Mouse (Mus musculus): ENCODE results near the gene Rasa2. TPM values are rescaled to one million over a fixed set of nuclear protein-coding genes. Genes with fewer than 3 reads are reported as not detected.
"Not testable (repeated sequence)": the region's sequence is repeated elsewhere in the genome, so short reads cannot be mapped to it uniquely, and the experiment has no call there.

The Rasa2 gene
- polyA plus RNA-seq, 1 experiment from 2014 or later = 14.0 TPM

GRCm38 (mm10) chr9:96554095-96554494 is 77.3 kb downstream of the Rasa2 start:
- Histone ChIP-seq H3K27ac (ENCODE audit: low read depth, low read length) (no peak overlapping the region), H3K36me3 (ENCODE audit: control insufficient read depth, insufficient read depth, low read length) (no peaks in the 10 kb centered on the region), H3K4me1 (ENCODE audit: control insufficient read depth, insufficient read depth, low read length) (no peaks in the 10 kb centered on the region), H3K4me2 (no peak overlapping the region), H3K4me3 (ENCODE audit: low read depth, low read length) (no peak overlapping the region), H3K27me3 (ENCODE audit: control insufficient read depth, insufficient read depth, low read length) (no peaks in the 10 kb centered on the region), H3K9ac (ENCODE audit: low read length) (no peak overlapping the region), H3K9me3 (ENCODE audit: control insufficient read depth, low read length) (no peaks in the 10 kb centered on the region)
- DNase-seq (ENCODE audit: low spot score, missing footprints) = no peak
- ATAC-seq (ENCODE audit: low FRiP score) = no peak
- 92% methylated on average over 1 of the region's 1 CpGs for WGBS

DNA sequence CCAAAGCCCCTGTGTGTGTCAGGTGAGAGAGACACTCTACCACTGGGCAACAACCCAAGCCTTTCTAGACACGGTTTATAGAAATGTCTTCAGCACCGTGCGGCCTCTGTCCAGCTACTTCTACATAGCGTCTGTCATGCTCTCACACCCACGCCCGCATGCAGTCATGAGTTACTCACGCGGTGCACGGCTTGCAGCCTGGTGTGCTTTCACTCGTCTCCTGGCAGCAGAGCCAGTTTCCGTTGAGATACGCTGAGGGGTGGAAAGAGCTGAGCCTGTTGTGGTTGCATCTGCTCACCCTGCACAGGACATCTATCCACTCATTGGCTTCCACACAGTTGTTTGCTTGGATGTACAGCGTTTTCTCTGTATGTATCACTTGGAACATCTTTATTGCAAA is 86.0 kb downstream of the Rasa2 start:
- no peak overlapping the region for H3K9ac ChIP-seq (ENCODE audit: low read length)
- H3K4me3 ChIP-seq (ENCODE audit: low read depth, low read length) = no peak overlapping the region
- no peak overlapping the region for H3K27ac ChIP-seq (ENCODE audit: low read depth, low read length)
- H3K4me1 ChIP-seq (ENCODE audit: control insufficient read depth, insufficient read depth, low read length) = no peaks in the 10 kb centered on the region
- no peaks in the 10 kb centered on the region for H3K36me3 ChIP-seq (ENCODE audit: control insufficient read depth, insufficient read depth, low read length)
- no peak overlapping the region for H3K4me2 ChIP-seq
- DNase-seq (ENCODE audit: low spot score, missing footprints) (no peak), ATAC-seq (ENCODE audit: low FRiP score) (no peak)
- WGBS = 93% methylated on average over 13 of the region's 13 CpGs
- no peaks in the 10 kb centered on the region for H3K27me3 ChIP-seq (ENCODE audit: control insufficient read depth, insufficient read depth, low read length)
- H3K9me3 ChIP-seq (ENCODE audit: control insufficient read depth, low read length) = no peaks in the 10 kb centered on the region

GRCm38 (mm10) chr9:96543643-96544640 is 87.5 kb downstream of the Rasa2 start:
- peak overlapping the region; percentile 50; the same call in 1 of the 2 replicates for H3K27ac ChIP-seq (ENCODE audit: low read depth, low read length)
- H3K27me3 ChIP-seq (ENCODE audit: control insufficient read depth, insufficient read depth, low read length) = no peaks in the 10 kb centered on the region
- 0 out of 2 replicates have a peak overlapping the region, but pooled peaks have one; percentile 12 for H3K4me3 ChIP-seq (ENCODE audit: low read depth, low read length)
- peak overlapping the region; percentile 33 for H3K4me2 ChIP-seq
- H3K4me1 ChIP-seq (ENCODE audit: control insufficient read depth, insufficient read depth, low read length) = no peaks in the 10 kb centered on the region
- ATAC-seq (ENCODE audit: low FRiP score) (peak; percentile 92), DNase-seq (ENCODE audit: low spot score, missing footprints) (peak; percentile 99)
- no peaks in the 10 kb centered on the region for H3K36me3 ChIP-seq (ENCODE audit: control insufficient read depth, insufficient read depth, low read length)
- H3K9me3 ChIP-seq (ENCODE audit: control insufficient read depth, low read length) = no peaks in the 10 kb centered on the region
- H3K9ac ChIP-seq (ENCODE audit: low read length) = peak overlapping the region; percentile 26; the same call in 1 of the 2 replicates
- WGBS = 21% methylated on average over 27 of the region's 27 CpGs

- DNase-seq (ENCODE audit: low spot score, missing footprints) (no peak), ATAC-seq (ENCODE audit: low FRiP score) (no peak)
- Histone ChIP-seq H3K9me3 (ENCODE audit: control insufficient read depth, low read length) (no peaks in the 10 kb centered on the region), H3K9ac (ENCODE audit: low read length) (no peak overlapping the region), H3K27ac (ENCODE audit: low read depth, low read length) (no peak overlapping the region), H3K36me3 (ENCODE audit: control insufficient read depth, insufficient read depth, low read length) (no peaks in the 10 kb centered on the region), H3K4me3 (ENCODE audit: low read depth, low read length) (no peak overlapping the region), H3K4me1 (ENCODE audit: control insufficient read depth, insufficient read depth, low read length) (peaks cover 5% of the 10 kb centered on the region; the same call in 1 of the 2 replicates), H3K27me3 (ENCODE audit: control insufficient read depth, insufficient read depth, low read length) (no peaks in the 10 kb centered on the region), H3K4me2 (no peak overlapping the region)
- WGBS = 69% methylated on average over 10 of the region's 10 CpGs
These were observed 92.5 kb downstream of the Rasa2 start for GRCm38 (mm10) chr9:96538916-96539315.

- H3K27ac ChIP-seq (ENCODE audit: low read depth, low read length) = no peak overlapping the region
- no peak for DNase-seq (ENCODE audit: low spot score, missing footprints)
- H3K36me3 ChIP-seq (ENCODE audit: control insufficient read depth, insufficient read depth, low read length) = no peaks in the 10 kb centered on the region
- H3K9me3 ChIP-seq (ENCODE audit: control insufficient read depth, low read length) = no peaks in the 10 kb centered on the region
- no peaks in the 10 kb centered on the region for H3K27me3 ChIP-seq (ENCODE audit: control insufficient read depth, insufficient read depth, low read length)
- H3K4me1 ChIP-seq (ENCODE audit: control insufficient read depth, insufficient read depth, low read length) = peaks cover 5% of the 10 kb centered on the region; the same call in 1 of the 2 replicates
- no peak for ATAC-seq (ENCODE audit: low FRiP score)
- H3K4me2 ChIP-seq = no peak overlapping the region
- H3K9ac ChIP-seq (ENCODE audit: low read length) = no peak overlapping the region
- 86% methylated on average over 6 of the region's 6 CpGs for WGBS
- H3K4me3 ChIP-seq (ENCODE audit: low read depth, low read length) = no peak overlapping the region
These were observed 93.8 kb downstream of the Rasa2 start for GRCm38 (mm10) chr9:96537615-96537919.

- no peak overlapping the region for H3K27ac ChIP-seq (ENCODE audit: low read depth, low read length)
- 33% methylated on average over 37 of the region's 37 CpGs for WGBS
These were observed 94.4 kb downstream of the Rasa2 start for GRCm38 (mm10) chr9:96536895-96537614.

GRCm38 (mm10) chr9:96536093-96536492 is 95.3 kb downstream of the Rasa2 start:
- DNase-seq (ENCODE audit: low spot score, missing footprints); H3K4me1 ChIP-seq (ENCODE audit: control insufficient read depth, insufficient read depth, low read length); ATAC-seq (ENCODE audit: low FRiP score); H3K4me3 ChIP-seq (ENCODE audit: low read depth, low read length); H3K36me3 ChIP-seq (ENCODE audit: control insufficient read depth, insufficient read depth, low read length); H3K9ac ChIP-seq (ENCODE audit: low read length); H3K27me3 ChIP-seq (ENCODE audit: control insufficient read depth, insufficient read depth, low read length); H3K9me3 ChIP-seq (ENCODE audit: control insufficient read depth, low read length); H3K4me2 ChIP-seq; H3K27ac ChIP-seq (ENCODE audit: low read depth, low read length): not testable (repeated sequence)
- 92% methylated on average over 4 of the region's 4 CpGs for WGBS

More at GRCm38 (mm10) chr9:96536895-96537614, 94.4 kb downstream of the Rasa2 start:
- ATAC-seq (ENCODE audit: low FRiP score) (peak; percentile 55), DNase-seq (ENCODE audit: low spot score, missing footprints) (peak; percentile 93)
- peak overlapping the region; percentile 47 for H3K4me2 ChIP-seq
- H3K4me1 ChIP-seq (ENCODE audit: control insufficient read depth, insufficient read depth, low read length) = peaks cover 5% of the 10 kb centered on the region; the same call in 1 of the 2 replicates
- no peaks in the 10 kb centered on the region for H3K36me3 ChIP-seq (ENCODE audit: control insufficient read depth, insufficient read depth, low read length)
- no peaks in the 10 kb centered on the region for H3K27me3 ChIP-seq (ENCODE audit: control insufficient read depth, insufficient read depth, low read length)
- H3K9ac ChIP-seq (ENCODE audit: low read length) = peak overlapping the region; percentile 60
- peak overlapping the region; percentile 19; the same call in 1 of the 2 replicates for H3K4me3 ChIP-seq (ENCODE audit: low read depth, low read length)
- no peaks in the 10 kb centered on the region for H3K9me3 ChIP-seq (ENCODE audit: control insufficient read depth, low read length)

DNA sequence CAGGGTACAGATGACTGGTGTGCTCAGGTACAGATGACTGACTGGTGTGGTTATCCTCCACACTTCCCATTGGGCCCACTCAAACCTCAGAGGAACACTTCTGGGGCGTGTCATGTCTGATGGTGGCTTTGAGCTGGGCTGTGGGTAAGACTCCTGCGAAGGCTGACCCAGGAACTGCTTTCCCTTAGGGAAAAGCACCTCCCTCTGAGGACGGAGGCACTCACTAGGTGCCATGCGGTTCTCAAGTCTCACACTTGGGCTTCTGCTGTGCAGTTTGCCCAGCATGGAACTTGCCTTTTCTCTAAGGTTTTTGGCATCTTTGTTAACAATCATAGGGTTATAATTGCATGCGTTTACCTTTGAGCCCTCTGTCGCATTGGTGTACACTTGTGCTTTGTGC is 96.0 kb downstream of the Rasa2 start:
- Histone ChIP-seq H3K4me3 (ENCODE audit: low read depth, low read length) (no peak overlapping the region), H3K36me3 (ENCODE audit: control insufficient read depth, insufficient read depth, low read length) (no peaks in the 10 kb centered on the region), H3K9ac (ENCODE audit: low read length) (no peak overlapping the region), H3K27me3 (ENCODE audit: control insufficient read depth, insufficient read depth, low read length) (no peaks in the 10 kb centered on the region), H3K4me2 (no peak overlapping the region), H3K4me1 (ENCODE audit: control insufficient read depth, insufficient read depth, low read length) (peaks cover 5% of the 10 kb centered on the region; the same call in 1 of the 2 replicates), H3K9me3 (ENCODE audit: control insufficient read depth, low read length) (no peaks in the 10 kb centered on the region), H3K27ac (ENCODE audit: low read depth, low read length) (no peak overlapping the region)
- DNase-seq (ENCODE audit: low spot score, missing footprints) = no peak
- no peak for ATAC-seq (ENCODE audit: low FRiP score)
- WGBS = 83% methylated on average over 6 of the region's 6 CpGs

DNA sequence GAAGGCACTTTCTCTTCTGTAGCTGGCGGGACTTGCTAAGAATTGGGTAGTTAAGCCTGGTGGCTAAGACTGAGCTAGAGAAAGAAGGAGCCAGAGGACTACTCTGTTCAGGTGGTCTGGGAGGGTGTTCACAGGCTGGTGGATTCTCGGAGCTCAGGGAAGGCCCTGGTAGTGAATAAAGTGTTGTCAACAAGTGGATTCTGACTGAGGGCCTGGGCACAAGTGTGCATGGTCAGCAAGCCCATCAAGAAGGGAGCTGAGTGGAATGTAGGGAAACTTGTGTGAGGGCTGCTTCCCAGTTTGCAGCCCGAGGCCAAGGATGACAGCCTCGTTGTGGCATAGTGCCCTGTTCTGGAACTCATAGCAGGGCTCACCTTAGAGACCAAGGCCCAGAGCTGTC is 97.2 kb downstream of the Rasa2 start:
- DNase-seq (ENCODE audit: low spot score, missing footprints) (no peak), ATAC-seq (ENCODE audit: low FRiP score) (no peak)
- Histone ChIP-seq H3K4me3 (ENCODE audit: low read depth, low read length) (no peak overlapping the region), H3K27me3 (ENCODE audit: control insufficient read depth, insufficient read depth, low read length) (no peaks in the 10 kb centered on the region), H3K4me1 (ENCODE audit: control insufficient read depth, insufficient read depth, low read length) (peaks cover 5% of the 10 kb centered on the region; the same call in 1 of the 2 replicates), H3K9me3 (ENCODE audit: control insufficient read depth, low read length) (no peaks in the 10 kb centered on the region), H3K4me2 (no peak overlapping the region), H3K36me3 (ENCODE audit: control insufficient read depth, insufficient read depth, low read length) (no peaks in the 10 kb centered on the region), H3K27ac (ENCODE audit: low read depth, low read length) (no peak overlapping the region), H3K9ac (ENCODE audit: low read length) (no peak overlapping the region)
- WGBS = 92% methylated on average over 4 of the region's 4 CpGs

All from midbrain, embryonic 11.5 days (tissue).